Mouse (Mus musculus) thymus, postnatal 10 days (tissue): ENCODE data around the gene Oxct2a.
"Not testable (repeated sequence)": the region's sequence is repeated elsewhere in the genome, so short reads cannot be mapped to it uniquely, and the experiment has no call there.

Experiments used
- DNase-seq, 2 experiments: peaks; one replicate each; pipeline ENCODE4 v3.0.0; 2021; ENCODE audit warnings: low spot score in 2 of 2

Oxct2a gene

GRCm38 (mm10) chr4:123323534-123323933 is at the start of gene Oxct2a:
Oxct2a (minus strand) TSS chr4:123323634.
- no peak for DNase-seq

- DNase-seq: no peak
These were observed 40.1 kb upstream of the Oxct2a start for GRCm38 (mm10) chr4:123363555-123363954.

- no peak for DNase-seq
These were observed 37.3 kb upstream of the Oxct2a start for GRCm38 (mm10) chr4:123360771-123361170.

GRCm38 (mm10) chr4:123358613-123359012 is 35.2 kb upstream of the Oxct2a start:
- DNase-seq: no peak

GRCm38 (mm10) chr4:123355941-123356340 is 32.5 kb upstream of the Oxct2a start:
- DNase-seq: no peak

GRCm38 (mm10) chr4:123353271-123353877 is 29.9 kb upstream of the Oxct2a start:
- no peak for DNase-seq

- DNase-seq: no peak
These were observed 20.0 kb upstream of the Oxct2a start for GRCm38 (mm10) chr4:123343471-123343789.

GRCm38 (mm10) chr4:123342642-123343470 is 19.4 kb upstream of the Oxct2a start, which contains the start of gene Bmp8a:
Bmp8a (minus strand) TSS chr4:123343252.
- DNase-seq: peak; percentile 19 to 49

- no peak for DNase-seq
These were observed 18.7 kb upstream of the Oxct2a start for GRCm38 (mm10) chr4:123342091-123342641.

- no peak for DNase-seq
These were observed 16.8 kb upstream of the Oxct2a start for GRCm38 (mm10) chr4:123340232-123340631.

GRCm38 (mm10) chr4:123337693-123338092 is 14.3 kb upstream of the Oxct2a start:
- no peak for DNase-seq

GRCm38 (mm10) chr4:123335796-123336585 is 12.6 kb upstream of the Oxct2a start:
- DNase-seq: no peak

GRCm38 (mm10) chr4:123335244-123335643 is 11.8 kb upstream of the Oxct2a start:
- not testable (repeated sequence) for DNase-seq

- no peak for DNase-seq
These were observed 10.7 kb upstream of the Oxct2a start for GRCm38 (mm10) chr4:123334177-123334576.

- DNase-seq: no peak
These were observed 9.7 kb upstream of the Oxct2a start for GRCm38 (mm10) chr4:123333151-123333550.

- DNase-seq: not testable (repeated sequence)
These were observed 8.5 kb upstream of the Oxct2a start for GRCm38 (mm10) chr4:123331961-123332360.

- no peak for DNase-seq
These were observed 7.9 kb upstream of the Oxct2a start for GRCm38 (mm10) chr4:123331326-123331725.

- DNase-seq: no peak
These were observed 5.5 kb upstream of the Oxct2a start for GRCm38 (mm10) chr4:123328946-123329345.

GRCm38 (mm10) chr4:123327630-123328029 is 4.2 kb upstream of the Oxct2a start:
- no peak for DNase-seq

- DNase-seq: no peak
These were observed 2.7 kb upstream of the Oxct2a start for GRCm38 (mm10) chr4:123326087-123326486.

GRCm38 (mm10) chr4:123322910-123323309 is 524 bp downstream of the Oxct2a start:
- not testable (repeated sequence) for DNase-seq

GRCm38 (mm10) chr4:123314497-123314896 is 8.9 kb downstream of the Oxct2a start:
- DNase-seq: no peak
